Mouse (Mus musculus): Measurements from ENCODE around the gene Tmco1.

The Tmco1 gene

DNA sequence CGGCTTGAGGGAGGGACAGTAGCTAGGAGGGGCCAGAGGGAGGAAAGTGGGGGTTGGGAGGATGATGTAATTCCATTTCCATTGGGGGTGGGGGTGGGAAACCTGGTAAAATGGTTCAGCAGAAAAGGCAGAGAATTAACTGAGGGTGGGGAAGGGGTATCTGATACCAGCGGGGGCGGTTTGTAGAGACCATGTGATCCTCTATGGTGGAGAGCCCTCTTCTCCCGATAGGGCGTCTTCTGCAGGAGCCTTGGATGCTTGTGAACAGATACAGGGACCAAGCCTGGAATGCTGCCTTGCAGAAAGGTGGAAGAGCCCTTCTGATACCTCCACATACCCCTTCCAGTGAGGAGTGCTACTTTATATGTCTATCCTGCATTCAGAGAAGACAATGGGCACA is 75.0 kb downstream of the Tmco1 start:
- no peak for DNase-seq (ENCODE audit: low read depth, low spot score)
- H3K27me3 ChIP-seq (ENCODE audit: control insufficient read depth, insufficient read depth, low read length, poor library complexity, severe bottlenecking), result no peaks in the 10 kb centered on the region
- H3K36me3 ChIP-seq (ENCODE audit: control insufficient read depth, insufficient read depth, low read length, poor library complexity, severe bottlenecking), result no peaks in the 10 kb centered on the region
